Mouse (Mus musculus) left cerebral cortex, postnatal 25 days (tissue): ENCODE measurements around the gene Scaper. TPM values are rescaled to one million over a fixed set of nuclear protein-coding genes. Genes with fewer than 3 reads are reported as not detected.

Experiments used
- DNase-seq, 2 experiments: peaks; one replicate each; pipeline ENCODE4 v3.0.0; 2022; ENCODE audit warnings: low spot score in 2 of 2, mixed read lengths in 1 of 2
- intact Hi-C: fragments of 180-260 bp; cut with DNase I; formaldehyde crosslinking; loops from one replicate; pipeline ENCODE4 v1.15.1; 2025
- total RNA-seq, 2 experiments: library from RNA; stranded (reverse); gene quantifications; 2 replicates each; pipeline ENCODE4 v1.2.3; 2021

Scaper gene
- 10 to 100 TPM; 30.1 to 30.9 TPM for total RNA-seq

DNA sequence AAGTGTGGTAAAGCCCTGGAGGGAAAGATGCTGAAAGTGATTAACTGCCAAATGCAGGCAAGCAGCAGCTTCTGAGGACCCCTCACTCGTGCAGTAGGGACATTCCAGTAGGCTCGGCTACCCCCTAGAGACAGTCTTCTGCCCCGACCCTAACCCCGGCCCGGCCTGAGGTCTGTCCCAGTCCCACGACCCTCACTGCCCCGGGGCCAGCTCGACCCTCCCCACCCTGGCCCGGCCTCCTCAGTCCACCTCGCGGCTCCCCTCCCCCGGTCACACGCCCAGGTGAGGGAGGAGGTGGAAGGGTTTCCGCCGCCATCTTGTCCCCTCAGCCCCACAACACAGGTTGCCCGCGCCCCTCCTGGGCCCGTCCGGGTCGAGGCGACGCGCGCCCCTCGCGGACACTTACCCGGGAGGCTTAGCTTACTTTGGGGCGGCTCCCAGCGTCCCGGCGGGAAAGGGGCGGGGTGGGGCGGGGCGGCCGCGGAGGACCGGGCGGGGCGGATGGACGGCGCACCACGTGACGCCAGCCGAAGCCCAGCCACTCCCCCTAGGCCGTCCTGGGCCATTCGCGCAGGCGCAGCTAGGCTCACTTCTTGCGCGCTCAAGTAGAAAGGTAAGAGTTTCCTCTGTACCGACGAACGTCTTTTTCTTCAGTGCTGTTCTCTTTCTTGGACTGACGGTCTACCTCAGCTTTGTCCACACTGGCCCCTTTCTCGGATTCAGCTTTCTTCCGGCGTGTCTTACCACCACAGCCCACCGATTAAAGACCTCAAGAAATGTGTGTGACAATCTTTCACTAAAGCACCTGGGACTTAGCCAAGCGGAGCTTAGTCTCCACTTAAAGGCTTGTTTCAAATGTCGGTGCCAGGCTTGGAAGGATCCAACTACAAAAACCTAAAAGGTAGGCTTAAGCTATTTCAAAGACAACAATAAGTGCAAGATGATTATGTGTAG lies at the start of gene Scaper:
TSS of gene Scaper (minus strand) at position 456 of the 954 bp plus-strand sequence.
- peak; percentile 87 for DNase-seq
- intact Hi-C loops: loop anchor here (5.0 kb wide), 1 partner anchor 104 kb away; the partner anchor contains the start of gene Rcn2

DNA sequence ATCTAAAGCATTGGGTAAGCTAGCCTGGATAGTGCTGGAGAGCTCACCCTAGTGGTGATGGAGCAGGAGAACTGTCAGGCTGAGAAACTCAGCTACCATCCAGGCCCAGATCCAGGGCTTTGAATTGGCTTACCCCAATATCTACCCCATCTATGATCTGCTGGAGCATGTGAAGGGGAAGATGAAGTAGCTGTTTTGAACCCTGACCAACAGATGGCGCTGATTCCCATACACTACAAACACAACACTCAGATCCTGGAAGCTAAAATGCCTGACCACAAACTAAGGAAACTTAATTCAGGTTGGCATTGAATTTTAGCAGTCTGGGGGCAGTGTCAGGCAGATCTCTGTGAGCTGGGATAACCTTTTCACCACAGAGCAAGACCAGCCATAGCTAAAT lies 8.9 kb upstream of the Scaper start:
- DNase-seq: peak; percentile 30 to 31
- intact Hi-C loops: loop anchor here (10.0 kb wide), 1 partner anchor 168 kb away; no protein-coding TSS in a partner anchor

DNA sequence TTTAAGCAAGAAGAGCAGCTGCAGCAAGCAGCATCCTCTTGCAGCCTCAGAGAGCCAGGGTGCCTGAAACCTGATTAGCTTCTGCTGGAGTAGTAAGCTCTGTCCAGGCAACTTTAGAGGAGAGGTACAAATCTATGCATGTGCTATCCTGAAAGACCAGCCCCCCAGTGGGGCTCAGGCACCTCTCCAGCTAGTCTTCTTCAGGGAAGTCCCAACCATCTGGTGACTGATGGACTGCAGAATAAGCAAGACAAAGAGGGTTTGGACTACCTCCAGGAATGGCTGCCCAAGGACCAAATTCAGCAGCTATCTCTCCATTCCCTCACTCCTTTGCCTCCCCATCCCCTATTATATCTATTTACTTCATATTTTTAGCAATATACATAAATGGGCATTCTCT lies 3.4 kb upstream of the Scaper start:
- DNase-seq: no peak
- intact Hi-C loops: loop anchor here (10.0 kb wide), 1 partner anchor 173 kb away; no protein-coding TSS in a partner anchor

DNA sequence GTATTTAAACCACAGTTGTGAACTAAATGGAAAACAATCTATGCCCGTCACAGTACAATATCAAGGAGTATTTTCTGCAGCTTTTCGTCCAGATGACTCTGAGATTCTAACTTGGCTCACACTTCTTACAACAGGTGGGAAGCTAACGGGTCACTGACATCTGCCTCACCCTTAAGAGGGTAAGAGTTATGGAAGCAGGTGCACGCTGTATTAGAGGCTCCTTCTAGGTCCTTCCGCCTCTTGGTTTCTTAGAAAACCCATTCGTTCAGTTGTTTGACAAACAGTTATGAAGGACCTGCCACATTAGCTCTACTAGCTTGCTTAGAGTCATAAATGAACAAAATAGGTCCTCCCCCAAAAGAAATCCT lies 683 bp upstream of the Scaper start:
- DNase-seq: no peak
- intact Hi-C loops: loop anchor here (5.0 kb wide), 1 partner anchor 104 kb away; the partner anchor contains the start of gene Rcn2

DNA sequence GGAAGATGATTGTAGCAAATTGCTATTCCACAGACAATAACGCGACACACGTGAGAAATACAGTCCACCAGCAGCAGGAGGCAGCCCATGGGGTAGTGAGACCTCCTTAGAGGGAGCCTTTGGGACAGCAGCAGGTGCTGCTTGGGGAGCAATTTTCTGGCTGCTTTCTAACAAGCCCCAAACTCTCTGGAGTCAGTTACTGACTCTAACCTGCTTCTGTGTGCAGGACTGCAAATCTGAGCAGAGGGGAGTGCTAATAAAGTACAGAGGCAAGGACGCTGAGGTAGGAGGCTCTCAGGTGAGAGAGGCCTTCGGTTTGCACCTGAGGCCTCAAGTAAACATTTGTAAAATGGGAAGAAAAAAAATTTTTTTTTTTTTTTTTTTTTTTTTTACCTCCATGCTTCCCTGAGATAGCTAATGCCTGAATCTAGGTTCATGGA lies 675 bp downstream of the Scaper start:
- DNase-seq: peak; percentile 17 to 19
- intact Hi-C loops: loop anchor here (5.0 kb wide), 1 partner anchor 105 kb away; the partner anchor contains the start of gene Rcn2

DNA sequence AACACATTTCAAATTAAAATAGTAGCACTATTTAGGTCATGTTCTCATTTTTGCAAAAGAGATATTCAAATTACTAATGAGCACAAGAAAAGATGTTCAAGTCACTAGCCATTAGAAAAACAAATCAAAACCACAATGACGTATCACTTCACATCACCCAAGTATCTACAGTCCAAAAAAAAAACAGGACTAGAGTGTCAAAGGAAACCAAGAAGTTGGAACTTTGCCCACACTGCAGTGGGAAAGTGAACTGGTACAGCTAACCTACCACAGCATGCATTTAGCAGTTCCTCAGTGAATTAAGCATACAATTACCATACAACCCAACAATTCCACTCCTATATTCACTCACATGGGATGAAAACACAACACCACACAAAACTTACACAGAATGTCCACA lies 5.4 kb downstream of the Scaper start:
- DNase-seq: no peak
- intact Hi-C loops: no loop called here

DNA sequence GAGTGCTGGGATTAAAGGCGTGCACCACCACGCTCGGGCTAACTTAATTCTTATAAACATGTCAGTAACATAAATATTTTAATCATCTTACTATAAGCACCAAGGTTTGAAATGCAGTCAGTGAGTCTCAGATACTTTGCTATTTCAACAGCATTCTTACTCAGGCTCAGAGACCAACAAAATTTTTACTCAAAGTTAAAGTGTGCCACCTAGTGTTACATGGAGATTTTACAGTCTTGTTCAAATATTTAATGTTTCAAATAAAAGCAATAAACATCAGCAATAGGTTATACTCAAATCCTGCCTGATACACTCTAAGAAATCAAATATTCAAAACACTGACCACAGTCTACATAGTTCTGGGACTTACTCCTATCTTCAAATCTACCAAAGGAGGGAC lies 19.3 kb downstream of the Scaper start:
- DNase-seq: peak; percentile 3 to 44
- intact Hi-C loops: no loop called here

DNA sequence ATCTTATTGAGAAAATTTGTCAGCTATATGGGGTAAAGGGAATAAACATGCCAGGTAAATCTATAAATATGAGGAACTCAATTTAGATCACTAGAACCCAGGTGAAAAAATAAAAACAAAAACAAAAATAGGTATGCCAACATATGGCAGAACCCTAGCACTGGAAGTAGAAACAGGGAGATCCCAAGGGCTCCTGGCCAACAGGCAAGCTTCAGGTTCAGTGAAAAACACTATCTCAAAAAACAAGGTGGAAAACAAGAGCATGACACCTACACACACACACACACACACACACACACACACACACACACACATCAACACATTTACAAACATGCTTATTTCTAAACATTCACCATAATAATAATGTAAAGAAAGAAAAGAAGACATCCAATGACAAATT lies 21.2 kb downstream of the Scaper start:
- intact Hi-C loops: loop anchor here (1.0 kb wide), 1 partner anchor 487 kb away; no protein-coding TSS in a partner anchor

DNA sequence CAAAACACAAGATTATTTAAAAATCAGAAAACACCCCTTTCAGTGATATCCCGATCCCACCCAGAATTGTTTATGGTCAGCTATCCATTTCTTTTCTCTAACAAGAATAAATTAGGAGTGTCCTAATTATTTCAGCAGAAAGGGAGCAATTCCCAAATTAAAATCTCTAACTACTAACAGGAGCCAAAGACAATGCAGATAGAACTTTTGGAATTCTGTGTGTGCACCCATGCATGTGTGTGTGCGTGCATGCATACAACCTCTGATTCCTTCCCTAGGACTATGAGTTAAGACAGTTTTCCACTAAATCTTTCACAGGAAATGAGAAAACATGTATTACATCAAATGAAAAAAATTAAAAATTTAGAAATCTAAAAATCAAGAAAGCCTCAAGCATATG lies 26.4 kb downstream of the Scaper start:
- DNase-seq: no peak
- intact Hi-C loops: no loop called here

More for the DNA sequence above, 21.2 kb downstream of the Scaper start:
- no peak for DNase-seq

DNA sequence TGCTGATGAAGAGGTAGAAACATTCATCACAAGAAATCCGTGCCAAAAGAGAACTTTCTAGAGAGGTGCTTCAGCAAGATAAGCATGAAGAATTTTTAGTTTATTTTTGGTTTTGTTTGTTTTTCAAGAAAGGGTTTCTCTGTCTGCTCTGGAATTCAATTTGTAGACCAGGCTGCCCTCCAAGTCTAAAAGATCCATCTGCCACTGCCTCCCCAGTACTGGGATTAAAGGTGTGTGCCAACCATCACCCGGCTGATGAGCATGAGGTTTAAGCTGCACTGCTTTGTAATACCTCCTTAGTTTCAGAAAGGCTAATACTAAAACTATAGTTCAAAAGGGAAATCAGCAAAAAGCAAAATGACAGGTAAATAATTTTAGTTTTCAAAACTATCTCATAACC lies 35.0 kb downstream of the Scaper start:
- no peak for DNase-seq
- intact Hi-C loops: no loop called here

DNA sequence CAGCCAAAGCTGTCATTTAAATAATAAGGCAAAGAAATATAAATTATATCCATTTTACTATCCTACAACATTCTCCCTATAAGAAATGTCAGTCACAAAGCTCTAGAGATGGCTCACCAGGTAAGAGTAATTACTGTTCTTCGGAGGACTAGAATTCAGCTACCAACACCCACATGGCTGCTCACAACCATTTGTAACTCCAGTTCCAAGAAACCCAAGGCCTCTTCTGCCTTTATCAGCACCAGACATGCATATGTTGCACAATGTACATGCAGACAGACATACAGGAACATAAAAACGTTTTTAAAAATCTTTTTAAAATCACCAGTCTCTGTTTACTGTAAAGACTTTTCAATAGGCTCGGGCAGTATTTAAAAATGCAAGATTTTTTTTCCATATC lies 36.3 kb downstream of the Scaper start:
- DNase-seq: no peak
- intact Hi-C loops: no loop called here

DNA sequence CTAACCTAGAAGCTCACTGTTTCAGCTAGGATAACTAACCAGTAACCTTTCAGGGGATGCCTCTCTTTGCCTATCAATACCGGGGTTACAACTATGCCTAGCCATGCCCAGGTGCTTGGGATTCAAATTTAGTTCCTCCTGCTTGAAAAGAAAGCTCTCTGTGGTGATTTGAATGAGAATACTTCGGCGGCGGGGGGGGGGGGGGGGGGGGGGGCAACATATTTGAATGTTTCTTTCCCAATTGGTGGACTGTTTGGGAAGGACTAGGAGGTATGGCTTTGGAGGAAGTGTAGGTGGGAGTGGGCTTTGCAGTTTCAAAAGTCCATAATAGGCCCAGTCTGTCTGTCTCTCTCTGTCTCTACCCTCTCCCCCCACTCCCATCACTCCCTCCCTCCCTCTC lies 37.4 kb downstream of the Scaper start:
- intact Hi-C loops: no loop called here
- DNase-seq: no peak

DNA sequence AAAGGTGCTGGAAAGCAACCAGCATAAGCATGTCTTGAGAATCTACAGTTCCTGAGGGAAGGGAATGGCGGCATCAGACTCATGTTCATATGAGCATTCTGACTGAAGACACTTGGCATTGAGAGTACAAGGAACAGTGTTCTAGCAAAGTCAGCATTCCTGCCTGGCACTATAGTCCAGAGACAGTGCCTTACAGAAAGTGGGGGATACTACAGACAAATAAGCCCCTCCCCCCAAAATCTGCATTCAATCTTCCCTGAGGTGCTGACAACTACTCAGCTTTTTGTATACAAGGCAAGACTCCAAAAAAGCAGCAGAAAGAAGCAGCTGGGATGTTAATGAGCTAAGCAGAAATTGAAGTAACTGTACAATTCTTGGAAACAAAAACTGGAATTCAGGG lies 59.9 kb downstream of the Scaper start:
- intact Hi-C loops: no loop called here
- DNase-seq: no peak

DNA sequence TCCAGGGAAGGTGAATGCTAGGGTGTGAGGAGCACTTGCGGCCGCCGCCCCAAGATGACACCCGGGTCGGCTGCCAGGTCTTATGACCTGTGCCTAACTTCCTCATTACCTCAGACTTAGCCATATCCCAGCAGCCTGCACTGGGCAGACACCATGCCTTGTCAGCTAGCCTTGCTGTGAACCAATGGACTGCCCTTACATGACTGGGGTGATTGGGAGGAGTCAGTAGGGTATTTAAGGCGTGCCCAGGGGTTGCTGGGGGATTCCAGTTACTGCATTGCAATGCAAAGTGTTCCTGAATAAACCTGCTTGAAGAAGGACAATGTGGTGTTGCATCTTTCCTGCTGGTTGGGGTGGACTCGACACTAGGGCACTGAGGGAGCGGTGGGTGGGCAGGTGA lies 148.5 kb downstream of the Scaper start:
- intact Hi-C loops: no loop called here
- no peak for DNase-seq

DNA sequence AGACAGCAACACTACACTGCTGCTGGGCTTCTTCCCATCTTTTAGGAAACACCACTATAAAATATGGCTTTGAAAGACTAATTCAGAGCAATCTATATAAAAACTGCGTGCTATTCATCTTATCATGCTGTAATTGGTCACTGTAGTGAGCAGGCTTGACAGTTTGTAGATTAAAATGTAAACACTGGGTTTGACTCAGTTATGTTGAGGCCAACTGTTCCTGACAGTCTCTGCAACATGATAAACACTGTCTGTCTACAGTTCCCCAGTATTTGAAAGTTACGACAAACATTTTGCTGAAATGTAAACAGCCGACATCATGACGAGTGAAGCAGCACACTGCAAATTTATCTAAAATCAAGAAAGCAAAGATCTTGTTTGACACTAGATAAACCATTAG lies 225.9 kb downstream of the Scaper start:
- no peak for DNase-seq
- intact Hi-C loops: no loop called here

DNA sequence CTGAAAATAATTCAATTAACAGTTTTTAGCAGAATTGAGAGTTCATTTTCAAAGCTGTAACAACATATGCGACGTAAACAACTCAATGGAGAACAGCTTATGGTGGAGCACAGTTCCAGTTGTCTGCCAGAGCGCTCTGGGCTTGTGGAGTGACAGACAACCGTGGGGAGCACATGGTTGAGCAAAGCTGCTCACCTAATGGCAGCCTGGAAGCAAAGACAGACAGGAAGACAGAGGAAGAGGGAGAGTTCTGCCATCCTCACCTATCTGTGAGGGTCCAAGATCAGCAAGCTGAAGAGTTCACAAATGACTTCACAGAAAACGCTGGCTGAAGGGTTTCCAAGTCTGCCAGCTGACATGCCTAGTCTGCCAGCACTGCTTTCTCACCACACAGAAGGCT lies 227.4 kb downstream of the Scaper start:
- intact Hi-C loops: no loop called here
- DNase-seq: no peak

DNA sequence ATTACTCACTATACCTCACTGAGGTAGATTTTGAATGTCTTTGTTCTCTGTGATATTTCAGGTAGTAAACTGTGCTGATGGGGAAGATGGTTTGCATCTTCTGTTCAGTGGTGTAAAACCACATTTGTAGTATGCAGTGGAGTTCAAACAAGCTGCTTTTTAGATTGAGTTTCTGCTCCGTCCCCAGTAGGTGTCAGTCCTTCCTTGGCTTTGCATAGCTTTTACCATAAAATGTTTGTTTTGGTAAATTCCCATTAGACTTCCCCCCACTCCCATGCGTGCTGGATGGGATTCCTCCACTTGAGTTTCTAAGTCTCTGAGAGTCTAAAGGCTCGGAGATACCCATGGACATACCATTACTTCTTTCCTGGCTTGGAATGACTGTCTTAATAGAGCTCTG lies 231.3 kb downstream of the Scaper start:
- intact Hi-C loops: no loop called here
- no peak for DNase-seq

DNA sequence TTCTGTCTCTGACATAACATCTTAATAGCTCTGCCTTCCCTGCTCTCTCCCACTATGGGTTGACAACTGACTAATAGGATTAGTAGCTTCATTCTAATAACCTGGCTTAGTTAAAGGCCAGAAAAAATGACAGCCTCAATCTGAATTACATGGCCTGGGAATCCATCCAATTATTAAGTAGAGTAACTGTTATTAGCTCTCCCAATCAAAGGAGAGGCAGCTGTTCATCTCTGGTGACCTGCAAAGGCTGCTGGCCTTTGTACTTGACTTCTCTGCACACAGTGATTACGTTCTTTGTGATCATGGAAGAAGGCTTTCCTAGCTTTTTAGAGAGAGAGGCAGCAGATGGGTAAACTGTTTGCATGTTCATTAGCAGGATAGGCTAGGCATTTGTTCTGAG lies 242.6 kb downstream of the Scaper start:
- DNase-seq: no peak
- intact Hi-C loops: no loop called here

DNA sequence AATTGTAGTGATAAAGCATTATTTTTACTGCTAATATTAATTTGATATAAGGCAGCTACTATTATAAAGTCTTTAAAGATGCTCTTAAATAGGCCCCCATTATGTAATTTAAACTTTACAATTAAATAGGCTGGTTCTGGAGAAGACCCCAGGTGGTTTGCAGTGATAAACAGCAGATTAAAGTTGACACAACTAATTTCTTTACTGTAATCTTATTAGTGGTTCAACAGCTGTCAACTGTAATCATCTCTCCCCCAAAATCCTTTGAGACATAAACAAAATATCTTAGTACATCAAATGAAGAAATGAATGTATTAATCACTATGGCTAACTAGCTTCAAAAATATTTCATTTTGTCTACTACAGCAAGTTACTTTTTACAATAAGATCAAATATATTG lies 260.8 kb downstream of the Scaper start:
- DNase-seq: no peak
- intact Hi-C loops: no loop called here

DNA sequence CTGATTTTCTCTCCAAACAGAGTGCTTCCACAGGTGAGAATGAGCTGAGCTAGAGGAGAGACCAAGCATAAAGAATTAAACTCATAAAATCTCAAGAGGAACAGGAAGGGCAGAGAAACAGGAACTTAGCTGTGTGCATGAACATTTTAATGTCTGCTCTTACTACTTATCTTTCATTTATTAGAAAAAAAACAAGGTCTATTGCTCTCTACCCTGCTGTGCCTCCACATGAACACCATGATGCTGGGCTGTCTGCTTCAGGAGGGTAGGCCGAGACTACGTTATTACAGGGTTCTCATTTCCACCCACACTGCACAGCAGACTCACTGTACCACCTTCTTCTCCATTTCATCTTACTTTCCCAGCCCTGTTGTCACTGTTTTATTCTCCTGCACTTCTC lies 291.5 kb downstream of the Scaper start:
- no peak for DNase-seq
- intact Hi-C loops: no loop called here

DNA sequence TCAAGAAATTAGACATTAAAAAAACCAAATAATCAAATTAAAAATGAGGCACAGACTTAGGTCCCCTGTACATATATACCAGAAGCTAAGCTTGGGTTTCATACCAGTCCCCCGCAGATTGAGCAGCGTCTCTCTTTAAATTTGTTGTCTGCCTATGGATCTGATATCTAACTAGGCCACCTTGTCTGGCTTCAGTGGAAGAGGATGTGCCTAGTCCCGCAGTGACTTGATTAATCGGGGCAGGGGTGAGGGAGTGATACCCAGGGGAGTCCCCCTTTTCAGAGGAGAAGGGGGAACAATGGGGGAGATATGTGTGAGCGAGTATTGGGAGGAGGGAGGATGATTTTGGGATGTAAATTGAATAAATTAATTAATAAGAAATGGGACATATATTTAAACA lies 310.9 kb downstream of the Scaper start:
- DNase-seq: no peak
- intact Hi-C loops: no loop called here
